Mouse (Mus musculus) kidney, embryonic 15.5 days (tissue): ENCODE measurements around the gene Fstl1. TPM values are rescaled to one million over a fixed set of nuclear protein-coding genes. Genes with fewer than 3 reads are reported as not detected.

ENCODE experiments used
- ATAC-seq: fragments of 200-750 bp; cut with Nextera tagmentation; replicated peaks from 2 replicates; pipeline ENCODE4 v1.8.0; 2017; ENCODE audit warnings: moderate TSS enrichment; ENCODE audit not compliant: low FRiP score
- H3K27ac ChIP-seq: fragments of 300-500 bp; sonication (generic); 2 replicates; pipeline ENCODE4 v1.5.1; 2015; ENCODE audit warnings: mild to moderate bottlenecking, inconsistent platforms
- H3K27me3 ChIP-seq: fragments of 300-500 bp; sonication (generic); 2 replicates; pipeline ENCODE4 v1.6.1; 2015; ENCODE audit warnings: inconsistent platforms
- H3K36me3 ChIP-seq: fragments of 300-500 bp; sonication (generic); 2 replicates; pipeline ENCODE4 v1.6.1; 2015; ENCODE audit warnings: inconsistent platforms
- H3K4me1 ChIP-seq: fragments of 300-500 bp; sonication (generic); 2 replicates; pipeline ENCODE4 v1.6.1; 2015; ENCODE audit warnings: inconsistent platforms
- H3K4me2 ChIP-seq: fragments of 300-500 bp; sonication (generic); 2 replicates; pipeline ENCODE4 v1.6.1; 2015; ENCODE audit warnings: moderate library complexity, mild to moderate bottlenecking, inconsistent platforms
- H3K4me3 ChIP-seq: fragments of 300-500 bp; sonication (generic); replicated peaks from 2 replicates; pipeline ENCODE4 v1.5.1; 2015; ENCODE audit warnings: mild to moderate bottlenecking, inconsistent platforms
- H3K9ac ChIP-seq: fragments of 300-500 bp; sonication (generic); 2 replicates; pipeline ENCODE4 v1.6.1; 2015; ENCODE audit warnings: mild to moderate bottlenecking, inconsistent platforms
- H3K9me3 ChIP-seq: fragments of 300-500 bp; sonication (generic); replicated peaks from 2 replicates; pipeline ENCODE4 v1.6.1; 2016; ENCODE audit warnings: inconsistent platforms
- WGBS: fragments of 180-500 bp; shearing (Covaris S2); methylation state at CpG from one replicate; pipeline ENCODE4 v1.1.7; 2015; ENCODE audit warnings: mixed read lengths; 5-methylcytosine and 5-hydroxymethylcytosine counted together
- polyA plus RNA-seq: library from polyadenylated mRNA; unstranded; fragments of >200 nt; fragmentation: Nextera tagmentation; extraction: Ambion mirVana; gene quantifications from 2 replicates; pipeline ENCODE4 v1.2.1, GENCODE M21; 2015

The Fstl1 gene
- polyA plus RNA-seq, 1 experiment from 2014 or later = 571 TPM

DNA sequence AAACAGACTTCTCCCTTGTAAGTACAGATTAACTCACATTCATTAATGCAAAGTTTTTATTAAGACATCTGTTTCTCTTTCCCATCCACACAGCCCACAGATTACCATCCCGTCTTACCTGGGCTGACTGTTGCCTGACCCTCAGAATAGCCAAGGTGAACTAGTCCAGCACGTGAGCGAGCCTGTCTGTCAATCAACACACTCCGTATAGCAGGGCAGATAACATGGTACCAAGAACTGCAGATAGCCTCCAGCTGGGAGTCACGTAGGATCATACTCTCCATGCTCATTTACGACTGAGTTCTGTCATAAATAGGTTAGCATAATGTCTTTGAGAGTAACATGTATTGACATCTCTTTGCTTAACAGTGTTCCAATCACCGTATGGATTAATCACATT, 84.4 kb downstream of the Fstl1 start, which contains the start of gene Gm36028:
Gm36028 (minus strand) TSS at position 118 of the 400 bp plus-strand sequence.
- Histone ChIP-seq H3K4me3 (no peak within 1 kb of the TSS), H3K9ac (no peak within 1 kb of the TSS), H3K4me1 (peaks cover 8% of the 10 kb centered on the region; the same call in 1 of the 2 replicates), H3K27me3 (no peaks in the 10 kb centered on the region), H3K9me3 (no peaks in the 10 kb centered on the region; the same call in 1 of the 2 replicates), H3K36me3 (no peaks in the 10 kb centered on the region), H3K27ac (no peak within 1 kb of the TSS), H3K4me2 (no peak within 1 kb of the TSS)
- 79% methylated on average over 7 of the region's 7 CpGs for WGBS
- ATAC-seq = no peak

- no peak for ATAC-seq
- H3K27me3 ChIP-seq = no peaks in the 10 kb centered on the region
- H3K36me3 ChIP-seq = no peaks in the 10 kb centered on the region
- H3K9ac ChIP-seq = no peak overlapping the region
- no peaks in the 10 kb centered on the region; the same call in 1 of the 2 replicates for H3K9me3 ChIP-seq
- no peak overlapping the region for H3K4me3 ChIP-seq
- no peak overlapping the region for H3K4me2 ChIP-seq
- H3K27ac ChIP-seq = no peak overlapping the region
- 70% methylated on average over 3 of the region's 3 CpGs for WGBS
- peaks cover 9% of the 10 kb centered on the region; the same call in 1 of the 2 replicates for H3K4me1 ChIP-seq
Observed at GRCm38 (mm10) chr16:37863876-37864275, 87.2 kb downstream of the Fstl1 start.

DNA sequence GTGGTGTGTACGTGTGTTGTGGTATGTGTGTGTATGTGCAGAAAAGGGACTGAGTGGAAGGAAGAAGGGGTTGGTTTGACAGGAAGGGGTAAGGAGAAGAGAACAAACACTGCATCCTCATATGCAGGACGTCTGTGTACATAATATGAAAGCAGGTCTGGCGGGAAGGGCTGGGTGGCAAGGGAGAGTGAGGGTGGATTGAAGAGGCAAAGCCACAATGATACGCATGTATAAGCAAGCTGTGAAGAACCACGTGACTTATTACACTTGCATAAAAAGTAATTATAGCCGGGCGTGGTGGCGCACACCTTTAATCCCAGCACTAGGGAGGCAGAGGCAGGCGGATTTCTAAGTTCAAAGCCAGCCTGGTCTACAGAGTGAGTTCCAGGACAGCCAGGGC, 89.2 kb downstream of the Fstl1 start:
- H3K4me2 ChIP-seq = no peak overlapping the region
- H3K4me1 ChIP-seq = peaks cover 17% of the 10 kb centered on the region
- no peaks in the 10 kb centered on the region; the same call in 1 of the 2 replicates for H3K9me3 ChIP-seq
- H3K27me3 ChIP-seq = no peaks in the 10 kb centered on the region
- no peaks in the 10 kb centered on the region for H3K36me3 ChIP-seq
- H3K27ac ChIP-seq = no peak overlapping the region
- no peak for ATAC-seq
- WGBS = 86% methylated on average over 9 of the region's 9 CpGs
- no peak overlapping the region for H3K4me3 ChIP-seq
- no peak overlapping the region for H3K9ac ChIP-seq

GRCm38 (mm10) chr16:37867791-37868505, 91.3 kb downstream of the Fstl1 start, which contains the start of gene Lrrc58:
TSS of gene Lrrc58 (plus strand) at chr16:37868389.
- H3K27ac ChIP-seq = peak within 1 kb of the TSS; percentile 99
- H3K27me3 ChIP-seq = no peaks in the 10 kb centered on the region
- under 1% methylated on average over 86 of the region's 86 CpGs for WGBS
- peak within 1 kb of the TSS; percentile 97 for H3K9ac ChIP-seq
- H3K4me1 ChIP-seq = peaks cover 25% of the 10 kb centered on the region
- peak; percentile 94 for ATAC-seq
- H3K4me3 ChIP-seq = peak within 1 kb of the TSS; percentile 97
- peaks cover 5% of the 10 kb centered on the region; the same call in 1 of the 2 replicates for H3K36me3 ChIP-seq
- no peaks in the 10 kb centered on the region for H3K9me3 ChIP-seq
- peak within 1 kb of the TSS; percentile 73 for H3K4me2 ChIP-seq

DNA sequence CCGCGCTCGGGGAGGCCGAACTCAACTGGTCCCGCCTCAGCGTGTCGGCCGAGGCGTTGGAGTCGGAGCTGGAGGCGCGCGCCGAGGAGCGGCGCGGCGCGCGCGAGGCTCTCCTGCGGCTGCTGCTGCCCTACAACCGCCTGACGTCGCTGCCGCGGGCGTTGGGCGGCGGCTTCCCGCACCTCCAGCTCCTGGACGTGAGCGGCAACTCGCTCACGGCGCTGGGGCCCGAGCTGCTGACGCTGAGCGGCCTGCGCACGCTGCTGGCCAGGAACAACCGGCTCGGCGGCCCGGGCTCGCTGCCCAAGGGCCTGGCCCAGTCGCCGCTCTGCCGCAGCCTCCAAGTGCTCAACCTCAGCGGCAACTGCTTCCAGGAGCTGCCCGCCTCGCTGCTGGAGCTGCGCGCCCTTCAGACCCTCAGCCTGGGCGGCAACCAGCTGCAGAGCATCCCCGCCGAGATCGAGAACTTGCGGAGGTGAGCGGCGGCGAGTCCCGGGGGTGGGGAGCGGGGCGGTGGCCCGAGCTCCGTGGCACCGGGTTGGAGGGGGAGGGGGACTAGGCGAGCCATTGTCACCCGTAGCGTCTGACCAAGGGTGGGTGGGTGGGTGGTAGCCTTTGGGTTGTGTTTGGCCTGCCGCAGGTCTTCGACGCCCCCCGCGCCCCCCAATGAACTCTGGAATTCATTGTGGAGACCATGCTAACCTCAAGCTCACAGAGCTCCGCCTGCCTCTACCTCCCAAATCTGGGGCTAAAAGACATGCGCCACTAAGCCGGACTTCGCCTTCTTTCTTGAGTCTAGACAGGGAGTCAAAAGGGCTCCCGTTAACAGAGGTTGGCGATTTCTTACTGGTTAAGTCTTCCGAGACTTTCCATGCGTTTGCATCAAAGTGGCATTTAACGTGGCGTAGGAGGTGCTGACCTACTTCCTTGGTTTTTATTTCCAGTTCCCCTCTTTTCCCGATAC, 92.1 kb downstream of the Fstl1 start:
- Histone ChIP-seq H3K27ac (peak overlapping the region; percentile 99), H3K36me3 (peaks cover 5% of the 10 kb centered on the region; the same call in 1 of the 2 replicates), H3K27me3 (no peaks in the 10 kb centered on the region), H3K9me3 (no peaks in the 10 kb centered on the region), H3K4me2 (peak overlapping the region; percentile 73), H3K4me1 (peaks cover 25% of the 10 kb centered on the region), H3K9ac (peak overlapping the region; percentile 97), H3K4me3 (peak overlapping the region; percentile 97)
- WGBS = under 1% methylated on average over 56 of the region's 87 CpGs
- ATAC-seq = peak; percentile 80

- H3K27ac ChIP-seq = peak overlapping the region; percentile 99
- H3K4me2 ChIP-seq = peak overlapping the region; percentile 73
- H3K9ac ChIP-seq = peak overlapping the region; percentile 97
- 18% methylated on average over 4 of the region's 4 CpGs for WGBS
- H3K4me3 ChIP-seq = peak overlapping the region; percentile 97
- H3K4me1 ChIP-seq = peaks cover 27% of the 10 kb centered on the region
- peaks cover 5% of the 10 kb centered on the region; the same call in 1 of the 2 replicates for H3K36me3 ChIP-seq
- no peak for ATAC-seq
- H3K27me3 ChIP-seq = no peaks in the 10 kb centered on the region
- no peaks in the 10 kb centered on the region for H3K9me3 ChIP-seq
Observed at GRCm38 (mm10) chr16:37869470-37870231, 93.0 kb downstream of the Fstl1 start.

DNA sequence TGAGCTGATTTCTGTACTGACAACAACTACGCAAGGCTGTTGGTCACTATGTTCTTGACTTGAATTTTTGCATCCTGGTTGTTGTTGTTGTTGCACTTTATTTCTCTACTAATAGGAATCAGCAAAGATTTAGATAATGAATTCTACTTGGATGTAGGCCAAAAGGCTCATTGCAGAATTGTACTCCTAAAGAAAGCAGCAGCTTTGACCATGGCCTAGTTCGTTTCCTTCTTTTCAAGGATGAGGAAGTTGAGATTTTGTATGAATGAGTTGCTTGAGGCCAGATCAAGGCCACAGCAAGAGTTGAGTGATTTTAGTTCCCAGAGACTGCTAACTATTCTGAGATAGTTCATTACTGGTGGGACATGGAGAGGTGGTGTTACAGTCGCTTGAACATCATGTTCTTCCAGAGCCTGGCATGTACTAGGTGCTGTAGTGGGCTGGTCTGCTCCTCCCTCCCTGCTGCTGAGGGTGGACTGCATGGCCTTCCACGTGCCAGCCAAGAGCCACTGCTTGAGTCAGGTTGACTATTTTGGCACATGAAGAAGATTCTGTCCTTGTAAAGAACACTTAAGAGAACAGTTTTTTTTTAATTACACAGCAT, 94.5 kb downstream of the Fstl1 start:
- Histone ChIP-seq H3K9me3 (no peaks in the 10 kb centered on the region), H3K27ac (peak overlapping the region; percentile 63), H3K4me2 (peak overlapping the region; percentile 73), H3K36me3 (peaks cover 9% of the 10 kb centered on the region; the same call in 1 of the 2 replicates), H3K27me3 (no peaks in the 10 kb centered on the region), H3K9ac (no peak overlapping the region), H3K4me1 (peaks cover 30% of the 10 kb centered on the region), H3K4me3 (peak overlapping the region; percentile 97; the same call in 1 of the 2 replicates)
- no peak for ATAC-seq
- 68% methylated on average over 4 of the region's 4 CpGs for WGBS

DNA sequence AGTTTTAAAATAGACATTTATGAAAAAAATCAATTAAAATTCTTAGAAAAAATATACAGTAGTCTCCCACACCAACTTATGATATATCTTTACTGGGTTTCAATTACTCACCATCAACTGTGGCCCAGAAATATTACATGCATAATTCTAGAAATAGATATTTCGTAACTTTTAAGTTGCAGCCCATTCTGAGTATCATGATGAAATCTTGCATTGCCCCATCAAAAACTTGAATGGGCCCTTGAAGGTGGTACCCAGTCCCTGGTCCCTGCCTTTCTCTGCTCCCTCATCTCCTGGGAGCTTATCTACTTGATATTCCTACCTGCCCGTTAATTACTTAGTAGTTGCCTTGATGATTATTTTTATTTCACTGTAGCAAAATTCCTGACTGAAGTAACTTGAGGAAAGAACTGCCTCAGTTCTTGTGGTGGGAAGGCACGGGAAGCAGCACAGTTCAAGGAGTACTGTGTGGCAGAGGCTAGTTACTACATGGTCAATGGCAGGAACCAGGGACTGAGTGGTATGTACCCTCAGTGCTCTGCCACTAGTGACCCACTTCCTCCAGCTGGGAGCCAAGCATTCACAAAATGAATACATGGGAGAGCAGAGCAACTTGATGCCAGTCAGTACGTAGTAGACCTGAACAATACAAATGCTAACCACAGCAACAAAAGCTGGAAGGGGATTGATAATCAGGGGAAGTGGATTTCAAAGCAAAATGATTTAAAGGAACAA, 98.0 kb downstream of the Fstl1 start:
- Histone ChIP-seq H3K27me3 (no peaks in the 10 kb centered on the region), H3K36me3 (peaks cover 31% of the 10 kb centered on the region), H3K27ac (no peak overlapping the region), H3K4me3 (no peak overlapping the region), H3K4me2 (no peak overlapping the region), H3K9me3 (no peaks in the 10 kb centered on the region), H3K4me1 (peaks cover 24% of the 10 kb centered on the region), H3K9ac (no peak overlapping the region)
- ATAC-seq = no peak
- 81% methylated on average over 4 of the region's 4 CpGs for WGBS

DNA sequence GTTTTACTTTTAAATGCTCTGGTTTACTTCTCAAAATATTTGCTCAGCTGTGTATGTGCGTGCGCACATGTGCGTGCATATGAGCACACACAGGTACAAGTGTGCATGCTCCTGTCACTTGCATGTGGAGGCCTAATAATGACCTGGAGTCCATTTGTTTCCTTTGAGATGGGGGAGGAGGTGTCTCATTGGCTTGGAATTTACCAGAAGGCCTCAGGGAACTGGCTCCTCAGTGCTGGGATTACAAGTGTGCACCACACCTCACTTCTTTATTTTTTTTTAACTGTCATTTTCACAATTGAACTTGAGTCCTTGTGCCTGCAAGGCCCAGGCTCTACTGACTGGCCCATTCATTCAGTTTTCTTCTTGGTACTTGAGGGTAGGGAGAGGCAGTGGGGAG, 100.7 kb downstream of the Fstl1 start:
- ATAC-seq = no peak
- no peak overlapping the region for H3K9ac ChIP-seq
- no peak overlapping the region for H3K4me2 ChIP-seq

GRCm38 (mm10) chr16:37878951-37879505, 102.4 kb downstream of the Fstl1 start:
- Histone ChIP-seq H3K9ac (no peak overlapping the region), H3K27ac (no peak overlapping the region), H3K4me3 (no peak overlapping the region), H3K27me3 (no peaks in the 10 kb centered on the region), H3K36me3 (peaks cover 69% of the 10 kb centered on the region), H3K4me2 (no peak overlapping the region), H3K9me3 (no peaks in the 10 kb centered on the region), H3K4me1 (peaks cover 5% of the 10 kb centered on the region; the same call in 1 of the 2 replicates)
- no peak for ATAC-seq
- WGBS = 95% methylated on average over 7 of the region's 7 CpGs

More for the DNA sequence above, 100.7 kb downstream of the Fstl1 start:
- Histone ChIP-seq H3K4me3 (no peak overlapping the region), H3K27ac (no peak overlapping the region), H3K27me3 (no peaks in the 10 kb centered on the region), H3K9me3 (no peaks in the 10 kb centered on the region), H3K4me1 (peaks cover 5% of the 10 kb centered on the region; the same call in 1 of the 2 replicates), H3K36me3 (peaks cover 57% of the 10 kb centered on the region)
- WGBS = 95% methylated on average over 3 of the region's 3 CpGs
